Mouse (Mus musculus): ENCODE measurements around the gene Gca.

DNA sequence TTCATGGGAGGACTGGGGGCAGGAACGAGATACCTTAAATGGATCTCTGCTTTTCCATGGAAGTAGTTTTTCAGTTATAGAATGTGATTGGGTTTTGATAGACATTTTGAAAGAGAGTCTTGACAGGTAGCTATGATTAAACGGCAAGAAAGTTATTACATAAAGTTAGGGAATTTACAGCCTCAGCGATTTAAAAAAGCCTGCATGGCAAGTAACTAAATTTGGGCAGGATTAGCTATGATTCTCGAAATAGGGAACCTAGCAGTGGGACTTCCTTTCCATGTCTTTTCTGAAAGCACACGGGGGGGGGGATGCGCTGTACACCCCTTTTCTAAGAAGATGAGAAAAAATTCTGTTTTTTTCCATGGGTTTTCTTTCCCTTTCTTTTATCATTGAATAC is 53.2 kb downstream of the Gca start:
- TF ChIP-seq CTCF (IDR thresholded peaks at IDR 0.05; ENCODE audit: low read depth), result no peak
- no peak for TF ChIP-seq EP300 (optimal IDR thresholded peaks at IDR 0.05)

All from stomach, postnatal 0 days (tissue).